ENCODE assay signal across 10 mouse cellular contexts in the genomic region with DNA sequence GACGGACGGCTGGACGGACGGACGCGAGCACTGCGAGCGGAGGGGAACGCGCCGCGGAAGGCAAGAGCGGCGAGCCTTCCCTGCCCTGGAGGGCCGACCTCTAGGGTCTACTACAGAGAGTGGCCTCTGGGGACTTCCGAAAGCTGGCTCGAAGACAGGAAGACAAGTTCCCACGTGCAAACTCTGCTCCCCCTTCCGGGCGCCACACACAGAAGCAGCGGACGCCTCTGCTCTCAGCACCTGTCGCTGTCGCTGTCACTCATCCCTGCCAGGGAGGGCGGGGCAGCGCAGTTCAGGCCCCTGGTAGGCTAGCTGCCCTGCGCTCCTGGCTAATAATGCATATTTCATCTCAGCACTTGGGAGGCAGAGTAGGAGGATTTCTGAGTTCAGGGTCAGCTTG. TPM values are rescaled to one million over a fixed set of nuclear protein-coding genes. Genes with fewer than 3 reads are reported as not detected.
DNase-seq lines count a peak whose midpoint lies in the region; ATAC-seq and TF ChIP-seq lines count a peak whose summit lies in the region.
"Had no signal": no experiment of that assay in that cellular context is flagged by ENCODE, and none has a peak within 500 bp of the region (broad histone marks: within the 10 kb centered on the region; RNA-seq: fewer than 3 reads in every experiment).

No protein-coding gene starts in this region.

- peaks cover 8% of the 10 kb centered on the region for H3K27me3 ChIP-seq in intestine, postnatal 0 days (replicated peaks; ENCODE audit: control insufficient read depth, insufficient read depth, low read length)
- peaks cover 13% of the 10 kb centered on the region for H3K27me3 ChIP-seq in liver, embryonic 16.5 days (ENCODE audit: control insufficient read depth, insufficient read depth, low read depth, low read length)
- H3K27me3 ChIP-seq in neural tube, embryonic 11.5 days (ENCODE audit: control insufficient read depth, insufficient read depth, low read length): peaks cover 14% of the 10 kb centered on the region

- no peak overlapping the region for H3K27ac ChIP-seq in intestine, postnatal 0 days (ENCODE audit: low read depth, low read length)
- no peak overlapping the region for H3K27ac ChIP-seq in liver, embryonic 16.5 days (ENCODE audit: low read length)
- no peak overlapping the region for H3K27ac ChIP-seq in neural tube, embryonic 11.5 days (ENCODE audit: low read depth, low read length)

- peak; percentile 17 for DNase-seq in layer of hippocampus, adult 11-12 months (ENCODE audit: low spot score)
- no peak for DNase-seq in layer of hippocampus, adult 9-10 months (ENCODE audit: low spot score)
- peak; percentile 15 for DNase-seq in c-Kit-positive CD71-positive TER-119-positive erythroid progenitor cells, embryonic 14.5 days (ENCODE audit: low spot score)
- DNase-seq in neural tube, embryonic 11.5 days (ENCODE audit: low spot score): peak; percentile 63
- peak; percentile 87 for DNase-seq in thymus, postnatal 14 days

- ATAC-seq in granulocyte monocyte progenitor cell, adult 5-6 weeks (replicated peaks; ENCODE audit: poor library complexity, severe bottlenecking): peak; percentile 96
- peak; percentile 90 for ATAC-seq in intestine, postnatal 0 days
- ATAC-seq in liver, embryonic 16.5 days (ENCODE audit: low read depth): peak; percentile 64
- peak; percentile 88 for ATAC-seq in neural tube, embryonic 11.5 days (ENCODE audit: insufficient read depth, low FRiP score, low TSS enrichment)
- ATAC-seq: Patski had no signal

- WGBS in intestine, postnatal 0 days: 3% methylated on average over 26 of the region's 27 CpGs
- 5% methylated on average over 19 of the region's 27 CpGs for WGBS in liver, embryonic 16.5 days (ENCODE audit: insufficient replicate concordance)
- WGBS in neural tube, embryonic 11.5 days: 2% methylated on average over 27 of the region's 27 CpGs

- peak overlapping the region; percentile 50 for H3K4me3 ChIP-seq in intestine, postnatal 0 days (ENCODE audit: low read depth, low read length)
- H3K4me3 ChIP-seq in liver, embryonic 16.5 days (ENCODE audit: low read depth, low read length): peak overlapping the region; percentile 56
- peak overlapping the region; percentile 40 for H3K4me3 ChIP-seq in neural tube, embryonic 11.5 days (ENCODE audit: low read depth, low read length)
- H3K4me3 ChIP-seq: myocyte had no signal

- H3K4me2 ChIP-seq in intestine, postnatal 0 days (replicated peaks; ENCODE audit: low read depth): peak overlapping the region; percentile 83
- H3K4me2 ChIP-seq in liver, embryonic 16.5 days (ENCODE audit: low read depth, low read length): peak overlapping the region; percentile 65
- H3K4me2 ChIP-seq in neural tube, embryonic 11.5 days (ENCODE audit: low read depth): peak overlapping the region; percentile 52

- H3K9ac ChIP-seq in intestine, postnatal 0 days (ENCODE audit: low read depth, low read length): 0 out of 2 replicates have a peak overlapping the region, but pooled peaks have one; percentile 37
- no peak overlapping the region for H3K9ac ChIP-seq in liver, embryonic 16.5 days (ENCODE audit: low read depth, low read length)
- no peak overlapping the region for H3K9ac ChIP-seq in neural tube, embryonic 11.5 days (ENCODE audit: low read length)

- H3K4me1 ChIP-seq in intestine, postnatal 0 days (replicated peaks; ENCODE audit: control insufficient read depth, insufficient read depth, low read length): no peaks in the 10 kb centered on the region
- peaks cover 2% of the 10 kb centered on the region; the same call in 1 of the 2 replicates for H3K4me1 ChIP-seq in liver, embryonic 16.5 days (ENCODE audit: control insufficient read depth, low read depth, low read length)
- H3K4me1 ChIP-seq in neural tube, embryonic 11.5 days (ENCODE audit: control insufficient read depth, insufficient read depth, low read length): no peaks in the 10 kb centered on the region

- TF ChIP-seq CTCF in intestine, postnatal 0 days (IDR thresholded peaks at IDR 0.05; ENCODE audit: low read depth): peak; percentile 30; the same call in 1 of the 2 replicates

- no peaks in the 10 kb centered on the region for H3K36me3 ChIP-seq in intestine, postnatal 0 days (ENCODE audit: control insufficient read depth, insufficient read depth)
- H3K36me3 ChIP-seq in liver, embryonic 16.5 days (ENCODE audit: control insufficient read depth, insufficient read depth): no peaks in the 10 kb centered on the region
- no peaks in the 10 kb centered on the region for H3K36me3 ChIP-seq in neural tube, embryonic 11.5 days (ENCODE audit: control insufficient read depth, insufficient read depth, low read length)

- no peaks in the 10 kb centered on the region for H3K9me3 ChIP-seq in intestine, postnatal 0 days (ENCODE audit: control insufficient read depth)
- H3K9me3 ChIP-seq in liver, embryonic 16.5 days (replicated peaks; ENCODE audit: control insufficient read depth, low read length): peaks cover 2% of the 10 kb centered on the region; the same call in 1 of the 2 replicates
- H3K9me3 ChIP-seq in neural tube, embryonic 11.5 days (ENCODE audit: control insufficient read depth, low read length): peaks cover 7% of the 10 kb centered on the region; the same call in 1 of the 2 replicates

RNA-seq across cellular contexts. Expression of a gene that starts 0.3 kb away (rescaled TPM):
- not detected in 2 replicates for total RNA-seq in granulocyte monocyte progenitor cell, adult 5-6 weeks (2014; fragmentation: Nextera tagmentation)
- total RNA-seq in granulocyte monocyte progenitor cell, adult 5-6 weeks (2017): not detected in 2 replicates
- polyA plus RNA-seq in intestine, postnatal 0 days (2015; fragmentation: Nextera tagmentation; extraction: Ambion mirVana): 0.10 and 0.18 TPM in 2 replicates
- 0.16 TPM in 1 of 2 replicates, not detected in the other for polyA plus RNA-seq in liver, embryonic 16.5 days (2015; fragmentation: Nextera tagmentation; extraction: Ambion mirVana)
- polyA plus RNA-seq in neural tube, embryonic 11.5 days (2014; fragmentation: Nextera tagmentation; extraction: Ambion mirVana): 0.49 TPM in 1 of 2 replicates, not detected in the other
- polyA plus RNA-seq: myocyte, Patski had no signal

RNA-seq across cellular contexts. Expression of a gene that starts 42.1 kb away (rescaled TPM):
- 0.49 TPM in 1 of 2 replicates, not detected in the other for total RNA-seq in granulocyte monocyte progenitor cell, adult 5-6 weeks (2014; fragmentation: Nextera tagmentation)
- total RNA-seq in granulocyte monocyte progenitor cell, adult 5-6 weeks (2017): 0.17 TPM in 1 of 2 replicates, not detected in the other
- 1.1 and 1.3 TPM in 2 replicates for polyA plus RNA-seq in intestine, postnatal 0 days (2015; fragmentation: Nextera tagmentation; extraction: Ambion mirVana)
- 0.12 and 0.17 TPM in 2 replicates for polyA plus RNA-seq in liver, embryonic 16.5 days (2015; fragmentation: Nextera tagmentation; extraction: Ambion mirVana)
- polyA plus RNA-seq in neural tube, embryonic 11.5 days (2014; fragmentation: Nextera tagmentation; extraction: Ambion mirVana): 2.6 and 3.1 TPM in 2 replicates
